Mouse (Mus musculus) E14TG2a.4 (cell line): ENCODE measurements around the gene Cep170b.

ENCODE experiments used
- CTCF ChIP-seq: conservative IDR thresholded peaks from 2 replicates; pipeline ENCODE4 v1.5.1; 2014; ENCODE audit warnings: low read length
- NANOG ChIP-seq: IDR thresholded peaks from 2 replicates; pipeline ENCODE4 v1.6.1; 2014; ENCODE audit warnings: borderline replicate concordance, low read length, mixed read lengths
- POU5F1 ChIP-seq: IDR thresholded peaks from 2 replicates; pipeline ENCODE4 v1.6.1; 2014; ENCODE audit warnings: low read length, borderline replicate concordance

- TF ChIP-seq CTCF: no peak
- TF ChIP-seq NANOG: no peak
- no peak for TF ChIP-seq POU5F1
Measured at GRCm38 (mm10) chr12:112770396-112770795, 50.1 kb downstream of the Cep170b start.
